Mouse (Mus musculus) thymus, adult 18-20 months (tissue): ENCODE measurements around the gene H2-Oa.

Experiments used
- DNase-seq, 2 experiments: peaks; one replicate each; pipeline ENCODE4 v3.0.0; 2022; ENCODE audit warnings: mixed read lengths in 2 of 2

The H2-Oa gene

DNA sequence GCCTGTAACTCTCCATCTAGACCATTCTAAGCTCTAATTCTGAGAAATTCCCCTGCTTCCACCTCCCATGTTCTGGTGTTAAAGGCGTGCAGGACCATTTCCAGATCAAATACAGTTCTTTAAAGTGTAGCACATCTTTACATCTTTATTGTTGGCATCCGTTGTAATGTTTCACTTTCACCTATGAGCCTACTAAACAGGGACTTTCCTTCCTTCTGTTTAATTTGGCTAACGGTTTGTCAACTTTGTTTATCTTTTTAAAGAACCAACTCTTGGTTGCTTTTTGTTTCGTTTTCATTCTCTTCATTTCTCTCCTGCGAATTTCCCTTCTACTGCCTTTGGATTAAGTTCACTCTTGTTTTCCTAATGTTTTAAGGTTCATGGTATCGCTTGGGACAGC, 10.7 kb downstream of the H2-Oa start:
- DNase-seq = no peak

DNA sequence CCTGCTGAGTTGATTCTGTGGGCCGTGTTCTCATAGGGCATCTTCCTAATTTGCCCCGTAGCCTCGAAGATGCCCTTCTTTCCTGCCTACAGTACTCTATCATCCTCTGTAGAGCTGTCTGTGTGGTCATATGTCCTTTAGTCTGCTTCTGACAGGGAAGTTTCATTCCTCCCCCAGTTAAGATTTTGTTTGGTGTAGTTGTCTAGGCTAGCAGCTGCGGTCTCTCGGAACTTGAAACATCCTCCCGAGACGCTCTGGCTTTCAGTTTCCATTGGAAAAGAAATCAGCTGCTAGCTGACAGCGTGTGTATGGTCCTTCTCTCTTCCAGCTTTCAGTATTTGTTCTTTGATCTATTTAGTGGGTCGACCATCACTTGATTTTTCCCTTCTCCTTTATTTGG, 12.7 kb downstream of the H2-Oa start:
- no peak for DNase-seq

GRCm38 (mm10) chr17:34106555-34106954, 14.4 kb downstream of the H2-Oa start:
- DNase-seq = no peak

- no peak for DNase-seq
Measured at GRCm38 (mm10) chr17:34107109-34107867, 15.1 kb downstream of the H2-Oa start.

DNA sequence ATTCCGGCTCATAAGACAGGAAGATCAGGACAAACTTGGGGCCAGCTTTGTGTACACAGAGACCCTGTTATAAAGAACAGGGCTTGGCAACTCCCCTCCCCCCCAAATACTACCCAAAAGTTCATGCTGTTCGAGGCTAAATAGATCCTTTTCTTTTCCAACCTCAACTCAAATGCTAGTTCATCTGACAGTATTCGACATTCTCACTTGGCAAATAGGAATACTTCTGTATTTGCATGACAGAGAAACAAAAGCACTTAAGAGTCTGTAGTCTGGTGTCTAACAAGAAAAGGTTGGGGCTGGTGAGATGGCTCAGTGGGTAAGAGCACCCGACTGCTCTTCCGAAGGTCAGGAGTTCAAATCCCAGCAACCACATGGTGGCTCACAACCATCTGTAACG, 16.3 kb downstream of the H2-Oa start:
- DNase-seq = no peak

DNA sequence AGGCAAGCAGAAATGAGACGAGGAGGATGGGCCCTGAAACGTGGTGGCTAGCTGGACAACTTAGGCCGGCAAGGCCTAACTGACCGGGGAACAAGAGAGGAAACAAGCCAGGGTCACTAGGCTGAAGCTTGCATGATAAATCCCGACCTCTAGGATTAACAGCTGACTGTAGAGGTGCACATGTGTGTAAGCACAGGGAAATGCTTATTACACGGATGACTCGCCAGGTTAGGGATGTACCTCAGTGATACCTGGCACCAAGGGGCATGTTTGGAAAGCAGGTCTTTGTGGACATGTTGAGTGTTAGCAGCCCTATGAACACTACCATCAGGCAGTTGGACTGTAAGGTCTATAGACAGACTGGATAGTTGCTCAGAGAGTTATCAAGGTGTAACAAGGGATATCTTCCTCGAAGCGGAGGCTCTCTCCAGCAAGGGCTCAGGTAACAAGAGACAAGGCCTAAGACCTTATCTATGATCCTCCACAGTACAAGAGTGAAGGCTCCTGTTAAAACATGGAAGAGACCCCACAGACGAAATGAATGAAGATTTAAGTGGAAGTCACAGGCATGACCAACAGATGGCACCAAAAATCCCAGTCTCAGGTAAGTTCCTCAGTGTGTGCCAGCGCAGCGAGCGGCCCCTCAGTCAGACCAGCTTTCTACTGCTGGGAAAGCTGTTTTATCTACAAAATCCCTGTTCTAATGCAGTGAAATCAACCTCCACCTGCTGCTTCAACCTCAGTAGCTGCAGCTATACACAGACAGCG, 17.1 kb downstream of the H2-Oa start:
- DNase-seq = no peak

- DNase-seq = no peak
Measured at GRCm38 (mm10) chr17:34109806-34110195, 17.7 kb downstream of the H2-Oa start.

DNA sequence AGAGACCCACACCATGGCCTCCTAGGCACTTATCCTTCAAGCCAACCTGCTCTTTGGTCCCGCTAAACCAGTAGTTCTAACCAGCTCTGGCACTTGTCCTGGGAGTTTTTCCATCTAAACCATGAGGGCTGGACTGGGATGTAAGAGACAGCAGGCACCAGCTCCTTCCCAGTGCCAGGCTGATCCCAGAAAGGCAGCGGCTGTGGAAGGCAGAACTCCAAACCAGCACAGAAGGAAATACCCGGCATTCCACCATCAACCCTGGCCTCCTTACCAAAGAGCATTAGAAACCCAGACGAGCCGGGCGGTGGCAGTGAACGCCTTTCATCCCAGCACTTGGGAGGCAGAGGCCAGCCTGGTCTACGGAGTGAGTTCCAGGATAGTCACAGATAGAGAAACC, 18.2 kb downstream of the H2-Oa start:
- no peak for DNase-seq

DNA sequence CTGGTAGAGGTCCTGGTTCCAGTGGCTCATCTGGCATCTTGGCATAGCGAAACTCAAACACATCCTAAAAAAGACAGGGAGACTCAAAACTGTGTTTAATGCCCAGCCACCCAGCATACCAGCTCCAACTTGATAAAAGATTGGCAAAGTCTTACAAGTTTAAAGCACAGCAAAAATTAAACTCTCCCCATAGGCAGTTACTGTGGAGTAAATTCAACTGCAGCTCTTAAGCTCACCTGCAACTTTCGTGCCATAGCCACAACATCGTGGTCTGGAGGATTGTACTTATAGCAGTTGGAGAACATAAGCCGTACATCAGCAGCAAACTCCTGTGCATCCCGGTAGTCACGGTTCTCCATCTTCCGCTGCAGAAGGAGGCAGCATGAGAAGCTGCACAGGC, 22.0 kb downstream of the H2-Oa start:
- DNase-seq = no peak

DNA sequence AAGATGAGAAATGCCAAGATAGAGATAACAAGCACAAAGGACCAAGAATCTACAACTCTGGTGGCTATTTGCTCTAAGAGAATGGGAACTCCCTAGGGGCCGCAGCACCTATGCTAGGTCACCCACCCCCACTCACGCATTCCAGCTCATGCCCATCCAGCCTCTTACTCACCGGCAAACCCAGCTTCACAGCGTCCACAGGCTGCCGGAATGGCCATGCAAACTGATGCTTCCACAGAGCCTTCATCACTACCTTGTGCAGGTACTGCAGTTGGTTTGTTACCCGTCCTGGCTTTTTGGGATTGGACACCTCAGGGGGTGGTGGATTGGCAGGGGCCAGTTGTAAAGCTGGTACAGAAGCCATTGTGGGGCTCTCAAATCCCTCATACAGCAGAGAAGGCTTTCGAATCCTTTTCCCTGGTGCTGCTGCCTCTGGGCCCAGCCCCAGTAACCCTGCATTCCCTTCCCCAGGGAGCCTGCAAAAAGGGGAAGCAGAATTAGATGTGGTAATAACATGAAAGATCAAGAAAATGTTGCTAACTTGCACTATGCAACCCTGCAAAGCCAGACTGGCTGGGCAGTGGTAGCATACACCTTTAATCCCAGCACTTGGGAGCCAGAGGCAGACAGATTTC, 24.7 kb downstream of the H2-Oa start:
- no peak for DNase-seq

DNA sequence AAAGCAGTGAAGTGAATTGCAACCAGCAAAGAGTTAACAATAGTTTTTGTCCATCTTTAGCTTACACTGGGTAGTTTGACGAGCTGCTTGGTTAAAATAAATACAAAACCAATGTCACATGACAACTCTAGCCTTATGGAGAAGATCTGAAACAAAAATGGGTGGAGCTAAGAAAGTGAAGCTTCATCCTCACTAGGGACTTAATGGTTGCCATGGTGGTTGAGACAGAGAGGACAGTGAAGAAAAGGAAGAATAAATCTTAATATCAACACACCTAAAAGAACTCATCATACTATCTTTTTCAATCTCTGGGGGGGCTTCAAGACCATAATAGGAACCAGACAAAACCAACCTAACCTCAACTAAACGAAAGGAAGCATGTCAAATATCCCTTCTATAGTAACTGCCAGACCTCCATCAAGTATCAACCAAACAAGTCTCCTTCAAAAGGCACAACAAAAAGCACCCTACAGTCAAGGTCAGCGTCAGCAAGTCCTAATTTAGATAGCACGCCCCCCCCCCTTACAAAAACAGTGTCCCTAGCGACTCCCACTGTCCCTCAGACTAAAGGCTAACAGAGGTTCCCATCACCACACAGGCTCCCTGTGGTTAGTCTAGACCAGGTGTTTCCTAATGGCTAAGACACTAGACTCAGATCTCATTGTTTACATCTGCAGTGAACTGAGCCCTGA, 25.4 kb downstream of the H2-Oa start:
- DNase-seq = no peak

GRCm38 (mm10) chr17:34118113-34118872, 26.2 kb downstream of the H2-Oa start:
- DNase-seq = peak; percentile 65 to 68

DNA sequence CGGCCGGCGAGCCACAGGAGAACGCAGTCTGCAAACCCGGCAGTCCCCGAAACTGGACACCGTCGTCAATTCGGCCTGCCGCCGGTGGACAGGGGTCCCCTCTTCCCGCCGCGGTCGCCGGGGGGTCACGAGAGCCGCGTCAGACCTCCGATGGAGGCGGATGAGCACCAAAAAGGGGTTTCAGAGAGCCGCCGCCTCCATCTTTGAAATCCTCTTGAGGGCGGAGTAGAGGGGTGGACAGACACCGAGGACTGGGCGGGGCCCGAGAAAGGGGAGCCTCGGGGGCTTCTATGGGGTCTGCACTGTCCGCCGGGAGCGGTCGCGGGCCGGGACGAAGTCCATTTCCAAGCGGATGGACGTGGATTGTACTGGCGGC, 26.7 kb downstream of the H2-Oa start:
- DNase-seq = no peak

DNA sequence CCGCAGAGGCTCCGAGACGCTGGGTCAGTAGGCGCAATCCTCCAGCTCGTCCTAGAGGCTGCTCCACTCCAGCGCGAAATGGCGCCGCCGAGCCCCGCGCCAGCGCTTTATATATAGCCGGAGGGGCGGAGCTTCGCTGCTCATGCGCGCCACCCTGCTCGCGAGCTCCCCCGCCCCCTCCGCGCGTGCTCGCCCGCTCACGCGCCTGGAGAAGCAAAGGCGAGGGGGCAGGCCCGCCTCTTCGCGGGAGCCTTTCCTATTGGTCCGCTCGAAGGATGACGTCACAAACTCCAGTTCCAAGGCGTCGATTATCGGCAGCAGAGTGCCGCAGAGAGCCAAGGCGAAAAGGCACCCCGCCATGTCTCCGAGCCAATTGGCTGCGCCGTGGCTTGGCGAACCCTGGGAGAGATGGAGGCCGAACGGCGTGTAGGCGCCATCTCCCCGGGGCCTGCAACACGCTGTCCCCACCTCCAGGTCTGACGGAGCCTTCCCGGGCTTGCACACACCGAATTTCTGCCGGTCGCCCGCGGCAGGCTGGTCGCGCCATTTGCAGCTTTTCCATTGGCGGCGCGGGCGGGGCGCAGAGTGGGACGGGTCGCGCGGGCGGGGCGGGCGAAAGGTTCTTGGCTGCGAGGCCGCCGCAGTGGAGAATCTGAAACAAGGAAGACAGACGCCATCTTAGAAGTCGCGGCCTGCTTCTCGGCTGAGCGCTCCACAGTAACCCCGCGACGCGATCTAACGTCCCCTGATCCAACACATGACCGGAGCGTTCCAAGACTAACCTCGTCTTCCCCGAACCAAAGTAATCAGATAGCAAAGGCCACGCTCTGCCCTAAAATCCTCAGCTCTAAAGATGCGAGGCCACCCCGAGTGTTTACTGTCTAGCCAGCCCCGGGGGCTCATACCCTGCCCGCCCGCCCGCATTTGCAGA, 27.4 kb downstream of the H2-Oa start, which contains the start of gene H2-DMa:
TSS of gene H2-DMa (plus strand) at position 293 of the 931 bp plus-strand sequence.
- peak; percentile 98 to 99 for DNase-seq

DNA sequence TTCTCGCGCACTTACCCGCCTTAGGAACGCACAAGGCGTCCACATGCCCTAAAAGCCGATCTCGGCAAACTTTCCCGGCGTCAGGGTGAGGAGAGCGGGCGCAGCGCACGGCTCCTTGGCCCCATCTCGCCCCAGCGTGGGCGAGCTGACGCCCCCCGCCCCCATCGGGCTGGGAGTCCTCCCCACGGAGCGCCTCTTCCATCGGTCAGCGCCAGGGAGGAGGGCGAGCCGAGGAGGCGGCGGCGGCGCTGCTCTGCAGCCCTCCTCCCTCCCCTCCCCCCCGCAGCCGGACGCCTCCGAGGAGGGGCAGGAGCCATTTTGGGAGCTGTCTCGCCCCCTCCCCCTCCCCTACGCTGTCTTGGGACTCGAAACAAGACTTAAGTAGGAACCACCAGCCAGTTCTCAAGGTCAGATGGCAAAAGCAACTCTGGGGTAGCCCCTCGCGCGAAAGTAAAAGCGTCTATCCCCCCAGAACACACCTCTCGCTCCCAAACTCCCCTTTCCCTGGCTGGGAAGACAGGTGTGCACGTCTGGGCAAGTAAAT, 28.1 kb downstream of the H2-Oa start:
- DNase-seq = peak; percentile 74 to 82

DNA sequence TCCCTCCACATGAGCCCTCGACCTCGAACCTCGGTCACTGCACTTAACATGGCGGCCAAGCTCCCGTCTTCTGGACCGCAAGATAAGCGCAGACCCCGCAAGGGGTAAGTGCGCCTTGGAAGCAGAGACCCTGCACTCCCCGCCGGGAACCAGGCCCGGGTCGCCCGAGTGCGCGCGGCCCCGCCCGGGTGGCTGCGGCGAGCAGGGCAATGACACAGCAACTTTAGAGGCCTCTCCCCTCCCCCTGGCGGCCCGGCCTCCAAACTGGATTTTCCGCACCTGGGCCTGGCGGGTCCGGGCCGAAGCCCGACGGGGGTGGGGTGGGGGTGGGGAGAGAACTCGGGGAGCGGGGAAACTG, 28.7 kb downstream of the H2-Oa start:
- DNase-seq = peak; percentile 74 to 80

DNA sequence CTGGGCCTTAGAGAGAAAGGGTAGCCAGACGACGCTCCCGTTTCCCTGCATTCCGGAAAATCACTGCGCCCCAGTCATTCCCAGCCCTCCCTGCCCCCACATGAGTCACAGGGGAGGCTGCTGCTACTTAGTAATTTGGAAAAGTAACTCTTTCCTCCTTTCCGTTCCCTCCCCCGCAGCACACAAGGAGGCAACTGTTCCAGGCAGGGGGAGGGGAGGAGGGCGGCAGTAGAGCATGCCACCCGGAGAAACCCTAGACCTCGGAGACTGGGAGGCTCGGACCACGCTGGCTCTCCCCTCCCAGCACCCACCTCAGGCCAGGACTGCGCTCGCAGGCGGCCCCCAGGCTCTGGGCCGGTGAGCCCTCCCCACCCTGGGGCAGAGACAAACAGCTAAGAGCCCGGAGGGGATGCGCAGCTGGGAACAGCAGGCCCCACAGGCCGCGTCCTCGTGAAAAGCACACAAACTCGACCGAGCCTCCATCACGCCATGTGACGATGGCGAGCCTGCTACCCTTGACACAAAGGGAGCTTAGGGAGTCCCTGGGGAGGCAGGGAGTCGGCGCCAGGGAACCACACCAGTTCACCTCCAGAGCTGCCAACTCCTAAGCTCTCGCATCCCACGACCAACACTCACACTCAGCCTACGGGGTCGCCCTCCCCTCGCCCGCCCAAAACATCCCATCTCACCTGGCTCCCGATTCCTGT, 29.2 kb downstream of the H2-Oa start:
- DNase-seq = peak; percentile 59 to 68

DNA sequence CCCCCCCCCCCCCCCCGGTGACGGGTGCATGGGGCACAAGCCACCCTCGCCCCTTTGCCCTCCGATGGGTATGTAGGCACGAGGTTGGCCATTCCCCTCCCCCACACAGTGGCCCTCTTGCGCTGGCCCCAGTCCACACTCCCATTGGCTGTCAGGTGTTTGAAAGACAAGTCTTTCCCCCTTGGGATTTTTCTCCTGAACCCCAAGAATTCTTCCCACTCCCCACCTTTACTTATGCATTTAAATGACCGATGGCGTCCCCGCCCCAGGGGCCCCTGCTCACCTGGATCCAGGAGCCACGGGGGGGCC, 29.7 kb downstream of the H2-Oa start:
- DNase-seq = no peak

GRCm38 (mm10) chr17:34122188-34122984, 30.2 kb downstream of the H2-Oa start, which contains the start of gene Brd2:
Gene Brd2 (minus strand): TSS chr17:34122634.
- DNase-seq = peak; percentile 97

DNA sequence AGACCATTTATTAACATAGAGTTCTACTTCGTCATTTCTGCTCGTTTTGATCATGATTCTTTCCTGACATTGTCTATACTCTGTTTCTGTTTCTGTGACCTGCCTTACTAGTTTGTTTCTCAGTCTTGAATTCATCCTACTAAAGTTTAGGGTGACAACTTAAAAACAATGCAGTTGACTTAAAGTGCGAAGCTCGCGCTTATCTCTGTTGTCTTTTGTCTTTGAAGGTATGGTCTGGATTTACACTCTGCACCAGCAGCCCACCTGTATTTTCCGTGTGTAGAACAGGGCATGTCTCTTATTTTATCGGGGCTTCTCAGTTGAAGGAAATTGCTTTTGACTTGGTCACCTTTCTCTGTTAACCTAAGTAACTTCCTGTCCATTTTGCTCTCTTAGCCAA, 31.0 kb downstream of the H2-Oa start:
- no peak for DNase-seq
